Mouse (Mus musculus) yolk sac, embryonic 10.5 days (tissue): ENCODE data around the gene Nat8f2.

Source experiments
- DNase-seq: peaks from one replicate; pipeline ENCODE4 v3.0.0-alpha.2; 2017; ENCODE audit warnings: low spot score

The Nat8f2 gene

GRCm38 (mm10) chr6:85822286-85822685 is 46.7 kb downstream of the Nat8f2 start:
- no peak for DNase-seq

GRCm38 (mm10) chr6:85820837-85821236 is 48.1 kb downstream of the Nat8f2 start, which contains the start of the genes Nat8f6 and Nat8f5:
Gene Nat8f6 (minus strand): TSS chr6:85820954.
Gene Nat8f5 (minus strand): TSS chr6:85820972.
- DNase-seq = no peak

- DNase-seq = no peak
Observed at GRCm38 (mm10) chr6:85818338-85818737, 50.6 kb downstream of the Nat8f2 start.
